Mouse (Mus musculus): ENCODE measurements around the gene Ets2. TPM values are rescaled to one million over a fixed set of nuclear protein-coding genes. Genes with fewer than 3 reads are reported as not detected.

Ets2 gene
- polyA plus RNA-seq, 1 experiment: 287 TPM

DNA sequence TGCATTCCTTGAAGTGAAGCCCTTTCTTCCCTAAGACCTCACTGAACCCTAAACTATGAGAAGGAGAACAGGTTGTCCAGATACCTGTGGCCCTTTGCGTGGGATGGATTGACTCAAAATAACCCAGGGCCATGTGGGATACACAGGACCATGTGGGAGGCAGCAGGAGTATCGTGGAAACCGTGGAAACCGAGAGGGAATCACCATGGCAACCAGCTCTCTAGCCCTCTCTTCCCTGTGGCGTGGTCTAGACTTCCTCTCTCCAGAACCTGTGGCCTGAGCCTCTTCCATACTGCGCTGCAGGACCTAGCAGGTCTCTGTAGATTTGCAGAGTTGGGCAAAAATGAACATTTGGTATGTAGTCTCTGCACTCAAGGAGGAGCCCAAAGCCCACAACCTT is 37.6 kb downstream of the Ets2 start:
- Histone ChIP-seq H3K27ac (ENCODE audit: insufficient read depth, low read depth, low read length) (no peak overlapping the region), H3K4me3 (ENCODE audit: insufficient read depth, low read depth, low read length) (no peak overlapping the region), H3K4me1 (ENCODE audit: control insufficient read depth, insufficient read depth, low read length) (peaks cover 8% of the 10 kb centered on the region)
- TF ChIP-seq POLR2A (IDR thresholded peaks at IDR 0.05; ENCODE audit: insufficient read depth, low read depth, low read length) (no peak), CTCF (IDR thresholded peaks at IDR 0.05; ENCODE audit: insufficient read depth, low read depth, low read length) (no peak)
- WGBS: 42% methylated on average over 6 of the region's 6 CpGs

DNA sequence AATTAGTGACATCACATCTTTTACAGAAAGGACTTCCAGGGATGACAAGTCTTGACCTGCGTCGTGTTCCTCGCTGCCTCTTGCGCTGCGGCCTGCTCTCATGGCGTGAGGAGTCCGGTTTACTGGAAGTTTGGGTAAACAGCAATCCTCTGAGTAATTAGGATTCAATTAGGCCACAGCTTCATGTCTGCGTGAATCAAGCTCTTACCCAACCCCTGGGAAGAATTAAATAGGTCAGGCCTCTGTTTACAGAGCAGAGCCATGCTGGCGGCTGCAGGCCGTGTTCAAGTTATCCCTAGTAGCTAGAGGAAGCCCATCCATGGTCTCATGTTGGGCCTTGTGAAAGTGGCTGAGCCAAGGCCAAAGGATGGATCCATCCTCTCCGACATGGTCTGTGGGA is 39.5 kb downstream of the Ets2 start:
- Histone ChIP-seq H3K4me1 (ENCODE audit: control insufficient read depth, insufficient read depth, low read length) (peaks cover 8% of the 10 kb centered on the region), H3K27ac (ENCODE audit: insufficient read depth, low read depth, low read length) (no peak overlapping the region), H3K4me3 (ENCODE audit: insufficient read depth, low read depth, low read length) (no peak overlapping the region)
- WGBS: 79% methylated on average over 11 of the region's 11 CpGs
- TF ChIP-seq CTCF (IDR thresholded peaks at IDR 0.05; ENCODE audit: insufficient read depth, low read depth, low read length) (no peak), POLR2A (IDR thresholded peaks at IDR 0.05; ENCODE audit: insufficient read depth, low read depth, low read length) (no peak)

DNA sequence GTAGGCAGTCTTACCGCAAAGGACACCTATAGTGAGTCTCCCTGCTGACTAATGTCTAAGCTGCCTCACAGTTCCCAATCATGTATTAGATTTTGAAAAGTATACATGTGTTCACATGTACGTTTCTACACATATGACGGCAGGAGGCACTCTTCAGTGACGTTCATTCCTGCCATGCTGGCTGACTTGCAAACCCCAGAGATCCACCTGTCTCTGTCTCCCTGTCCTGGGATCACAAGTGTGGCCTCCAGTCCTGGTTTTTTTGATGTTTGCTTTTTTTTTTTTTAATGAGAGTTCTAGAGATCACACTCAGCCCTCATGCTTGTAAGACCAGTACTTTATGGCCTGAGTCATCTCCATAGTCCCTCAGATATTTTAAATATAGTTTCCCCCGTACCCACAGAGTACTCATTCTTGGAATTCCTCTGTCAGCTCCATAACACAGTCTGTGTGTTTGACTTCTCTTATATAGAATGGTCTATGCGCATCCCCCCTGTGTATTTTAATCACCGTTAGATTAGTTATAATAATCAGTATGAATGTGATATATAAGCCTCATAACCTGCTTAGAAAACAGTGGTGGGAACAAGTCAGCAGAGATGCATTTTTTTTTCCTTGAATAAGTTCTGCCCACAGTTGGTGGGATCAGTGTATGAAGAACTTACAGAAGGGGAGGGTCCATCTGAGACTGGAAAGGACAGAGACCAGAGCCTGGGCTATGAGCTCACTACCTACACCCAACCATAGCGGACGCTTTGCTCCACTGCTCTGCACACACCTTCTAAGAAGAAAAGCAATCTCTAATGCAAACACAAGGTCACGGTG is 40.3 kb downstream of the Ets2 start:
- WGBS: 95% methylated on average over 10 of the region's 10 CpGs
- no peak overlapping the region for H3K27ac ChIP-seq (ENCODE audit: insufficient read depth, low read depth, low read length)
- TF ChIP-seq POLR2A (IDR thresholded peaks at IDR 0.05; ENCODE audit: insufficient read depth, low read depth, low read length) (no peak), CTCF (IDR thresholded peaks at IDR 0.05; ENCODE audit: insufficient read depth, low read depth, low read length) (no peak)
- peaks cover 8% of the 10 kb centered on the region for H3K4me1 ChIP-seq (ENCODE audit: control insufficient read depth, insufficient read depth, low read length)
- H3K4me3 ChIP-seq (ENCODE audit: insufficient read depth, low read depth, low read length): no peak overlapping the region

DNA sequence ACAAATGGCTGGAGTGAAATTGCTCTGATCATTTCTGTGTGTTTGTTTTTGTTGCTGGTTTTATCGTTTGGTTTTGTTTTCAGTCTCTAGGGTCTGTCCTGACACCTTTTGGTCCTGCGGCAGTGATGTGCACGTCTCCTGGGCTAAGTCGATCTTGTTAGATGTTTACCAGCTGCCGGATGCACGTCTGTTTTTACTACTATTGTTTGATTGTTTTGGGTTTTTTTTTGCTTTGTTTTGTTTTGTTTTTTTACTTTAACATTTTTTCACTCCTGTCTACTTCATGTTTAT is 40.8 kb downstream of the Ets2 start:
- TF ChIP-seq CTCF (IDR thresholded peaks at IDR 0.05; ENCODE audit: insufficient read depth, low read depth, low read length) (no peak), POLR2A (IDR thresholded peaks at IDR 0.05; ENCODE audit: insufficient read depth, low read depth, low read length) (no peak)
- WGBS: 88% methylated on average over 6 of the region's 6 CpGs
- Histone ChIP-seq H3K4me1 (ENCODE audit: control insufficient read depth, insufficient read depth, low read length) (peaks cover 8% of the 10 kb centered on the region), H3K27ac (ENCODE audit: insufficient read depth, low read depth, low read length) (no peak overlapping the region), H3K4me3 (ENCODE audit: insufficient read depth, low read depth, low read length) (no peak overlapping the region)

DNA sequence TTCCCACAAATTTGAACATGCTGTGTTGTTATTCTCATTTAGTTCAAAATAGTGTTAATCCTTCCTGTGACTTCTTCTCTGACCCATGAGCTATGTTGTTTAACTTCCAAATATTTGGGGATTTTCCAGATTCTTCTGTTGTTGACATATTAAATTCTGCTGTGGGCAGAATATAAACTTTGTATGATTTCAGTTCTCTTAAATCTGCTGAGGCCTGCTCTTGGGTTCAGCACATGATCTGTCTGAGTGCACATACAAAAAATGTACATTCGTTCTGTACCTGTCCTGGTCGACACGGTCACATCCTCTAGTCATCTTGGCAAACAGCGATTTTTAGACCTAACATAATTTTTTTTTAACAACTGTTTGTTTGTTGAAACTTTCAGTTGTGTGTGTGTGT is 41.2 kb downstream of the Ets2 start:
- H3K4me3 ChIP-seq (ENCODE audit: insufficient read depth, low read depth, low read length): no peak overlapping the region
- no peak for TF ChIP-seq POLR2A (IDR thresholded peaks at IDR 0.05; ENCODE audit: insufficient read depth, low read depth, low read length)
- TF ChIP-seq CTCF (IDR thresholded peaks at IDR 0.05; ENCODE audit: insufficient read depth, low read depth, low read length): no peak
- 82% methylated on average over 4 of the region's 4 CpGs for WGBS
- H3K4me1 ChIP-seq (ENCODE audit: control insufficient read depth, insufficient read depth, low read length): peaks cover 8% of the 10 kb centered on the region
- H3K27ac ChIP-seq (ENCODE audit: insufficient read depth, low read depth, low read length): no peak overlapping the region

DNA sequence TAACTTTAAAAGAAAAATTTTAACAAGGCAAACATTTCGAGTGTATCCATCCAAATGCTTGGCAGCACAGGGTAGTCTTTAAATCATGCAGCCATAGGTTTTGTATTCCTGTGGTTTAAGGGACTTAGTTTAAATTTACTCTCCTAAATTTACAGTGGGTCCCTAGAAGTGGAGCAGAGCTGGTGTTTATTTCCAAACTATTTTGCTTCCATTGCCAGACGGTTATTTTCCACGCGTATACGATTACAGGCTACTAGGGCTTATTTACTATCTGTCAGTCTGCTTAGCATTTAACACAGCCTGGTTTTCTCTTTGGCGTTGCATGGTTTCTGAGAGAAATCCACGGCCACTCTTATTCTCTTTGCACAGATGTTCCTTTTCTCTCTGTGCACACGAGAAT is 42.9 kb downstream of the Ets2 start:
- no peak for TF ChIP-seq CTCF (IDR thresholded peaks at IDR 0.05; ENCODE audit: insufficient read depth, low read depth, low read length)
- no peak for TF ChIP-seq POLR2A (IDR thresholded peaks at IDR 0.05; ENCODE audit: insufficient read depth, low read depth, low read length)
- 58% methylated on average over 8 of the region's 8 CpGs for WGBS
- Histone ChIP-seq H3K27ac (ENCODE audit: insufficient read depth, low read depth, low read length) (no peak overlapping the region), H3K4me1 (ENCODE audit: control insufficient read depth, insufficient read depth, low read length) (peaks cover 6% of the 10 kb centered on the region), H3K4me3 (ENCODE audit: insufficient read depth, low read depth, low read length) (no peak overlapping the region)

DNA sequence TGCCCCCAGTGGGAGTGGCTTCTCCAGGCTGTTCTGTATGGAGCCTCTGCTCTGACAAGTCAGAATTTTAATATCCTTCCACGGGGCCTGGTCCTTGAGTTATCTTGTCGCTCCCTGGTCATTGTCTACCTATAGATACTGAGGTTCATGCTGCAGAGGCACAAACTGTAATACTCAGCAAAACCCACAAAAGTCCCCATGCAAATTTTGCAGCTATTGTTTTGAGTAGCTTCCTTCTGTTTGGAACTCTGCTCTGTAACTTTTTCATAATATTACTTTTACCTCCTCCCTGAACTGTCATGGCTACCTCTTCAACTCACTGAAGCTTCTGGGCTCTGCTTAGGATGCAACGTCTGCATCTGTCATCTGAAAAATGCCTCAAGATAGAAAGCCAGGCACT is 43.8 kb downstream of the Ets2 start:
- H3K27ac ChIP-seq (ENCODE audit: insufficient read depth, low read depth, low read length): no peak overlapping the region
- no peak overlapping the region for H3K4me3 ChIP-seq (ENCODE audit: insufficient read depth, low read depth, low read length)
- peaks cover 8% of the 10 kb centered on the region for H3K4me1 ChIP-seq (ENCODE audit: control insufficient read depth, insufficient read depth, low read length)
- WGBS: 89% methylated on average over 3 of the region's 3 CpGs
- TF ChIP-seq POLR2A (IDR thresholded peaks at IDR 0.05; ENCODE audit: insufficient read depth, low read depth, low read length): no peak
- TF ChIP-seq CTCF (IDR thresholded peaks at IDR 0.05; ENCODE audit: insufficient read depth, low read depth, low read length): no peak

DNA sequence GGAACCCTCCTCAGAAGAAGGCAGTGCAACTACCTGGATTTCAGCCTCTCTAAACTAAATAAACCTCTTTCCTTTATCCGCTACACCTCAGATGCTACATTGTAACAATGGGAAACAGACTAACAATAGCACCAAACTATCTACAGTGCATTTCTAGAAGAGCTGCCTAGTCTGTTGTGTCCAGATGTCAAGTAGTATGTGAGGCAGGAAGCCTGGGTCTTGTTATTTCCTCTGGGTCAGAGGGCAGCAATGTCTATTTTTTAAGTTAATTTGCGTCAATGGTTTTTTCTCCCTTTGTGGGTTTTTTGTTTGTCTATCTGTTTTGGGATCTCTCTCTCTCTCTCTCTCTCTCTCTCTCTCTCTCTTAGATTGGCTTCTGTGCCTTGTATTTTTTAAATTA is 44.7 kb downstream of the Ets2 start:
- 92% methylated on average over 2 of the region's 2 CpGs for WGBS
- no peak overlapping the region for H3K4me3 ChIP-seq (ENCODE audit: insufficient read depth, low read depth, low read length)
- TF ChIP-seq POLR2A (IDR thresholded peaks at IDR 0.05; ENCODE audit: insufficient read depth, low read depth, low read length) (no peak), CTCF (IDR thresholded peaks at IDR 0.05; ENCODE audit: insufficient read depth, low read depth, low read length) (no peak)

DNA sequence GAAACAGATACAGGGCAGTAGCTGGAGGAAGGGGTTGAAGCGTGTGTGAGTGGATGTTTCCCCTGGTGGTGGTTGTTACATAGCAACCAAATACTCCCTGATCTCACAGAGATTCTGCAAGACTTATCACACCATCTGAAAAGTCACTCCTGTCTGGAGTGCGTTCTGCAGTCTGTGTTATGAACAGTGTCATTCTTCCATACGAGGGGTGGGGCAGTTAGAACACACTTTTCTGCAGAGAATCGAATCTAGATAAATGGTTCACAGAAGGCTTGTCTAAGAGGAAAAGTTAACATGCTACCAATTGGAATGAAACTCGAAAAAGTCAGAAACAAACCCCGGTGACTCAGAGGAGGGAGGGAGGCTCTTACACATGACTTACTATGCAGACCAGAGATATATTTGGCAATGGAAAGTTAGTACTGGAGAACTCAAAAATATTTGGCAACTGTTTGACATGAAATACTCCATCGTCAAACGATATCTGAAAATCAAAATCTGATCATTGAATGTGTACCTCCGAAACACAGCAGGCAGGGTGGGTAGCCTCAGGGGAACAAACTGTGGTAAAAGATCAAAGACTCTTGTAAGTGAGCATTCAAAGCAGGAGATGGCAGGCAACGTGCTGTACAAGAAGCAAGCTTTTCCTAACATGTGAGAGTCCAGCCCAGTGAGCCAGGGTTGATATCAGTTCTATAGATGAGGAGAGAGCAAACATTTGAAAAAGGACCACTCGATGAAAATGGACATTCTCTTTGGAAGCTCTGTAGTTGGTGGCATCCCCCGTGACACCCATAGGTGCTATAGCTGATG is 47.6 kb downstream of the Ets2 start:
- no peak for TF ChIP-seq CTCF (IDR thresholded peaks at IDR 0.05; ENCODE audit: insufficient read depth, low read depth, low read length)
- TF ChIP-seq POLR2A (IDR thresholded peaks at IDR 0.05; ENCODE audit: insufficient read depth, low read depth, low read length): no peak
- Histone ChIP-seq H3K4me3 (ENCODE audit: insufficient read depth, low read depth, low read length) (no peak overlapping the region), H3K4me1 (ENCODE audit: control insufficient read depth, insufficient read depth, low read length) (peaks cover 2% of the 10 kb centered on the region; the same call in 1 of the 2 replicates), H3K27ac (ENCODE audit: insufficient read depth, low read depth, low read length) (no peak overlapping the region)
- 67% methylated on average over 12 of the region's 12 CpGs for WGBS

More for the DNA sequence above, 44.7 kb downstream of the Ets2 start:
- Histone ChIP-seq H3K27ac (ENCODE audit: insufficient read depth, low read depth, low read length) (no peak overlapping the region), H3K4me1 (ENCODE audit: control insufficient read depth, insufficient read depth, low read length) (peaks cover 4% of the 10 kb centered on the region)
